Mouse (Mus musculus): ENCODE measurements around the gene Arid5b. TPM values are rescaled to one million over a fixed set of nuclear protein-coding genes. Genes with fewer than 3 reads are reported as not detected.

The Arid5b gene
- total and polyA plus RNA-seq, 2 experiments from 2014 or later = 11.4 to 14.5 TPM

DNA sequence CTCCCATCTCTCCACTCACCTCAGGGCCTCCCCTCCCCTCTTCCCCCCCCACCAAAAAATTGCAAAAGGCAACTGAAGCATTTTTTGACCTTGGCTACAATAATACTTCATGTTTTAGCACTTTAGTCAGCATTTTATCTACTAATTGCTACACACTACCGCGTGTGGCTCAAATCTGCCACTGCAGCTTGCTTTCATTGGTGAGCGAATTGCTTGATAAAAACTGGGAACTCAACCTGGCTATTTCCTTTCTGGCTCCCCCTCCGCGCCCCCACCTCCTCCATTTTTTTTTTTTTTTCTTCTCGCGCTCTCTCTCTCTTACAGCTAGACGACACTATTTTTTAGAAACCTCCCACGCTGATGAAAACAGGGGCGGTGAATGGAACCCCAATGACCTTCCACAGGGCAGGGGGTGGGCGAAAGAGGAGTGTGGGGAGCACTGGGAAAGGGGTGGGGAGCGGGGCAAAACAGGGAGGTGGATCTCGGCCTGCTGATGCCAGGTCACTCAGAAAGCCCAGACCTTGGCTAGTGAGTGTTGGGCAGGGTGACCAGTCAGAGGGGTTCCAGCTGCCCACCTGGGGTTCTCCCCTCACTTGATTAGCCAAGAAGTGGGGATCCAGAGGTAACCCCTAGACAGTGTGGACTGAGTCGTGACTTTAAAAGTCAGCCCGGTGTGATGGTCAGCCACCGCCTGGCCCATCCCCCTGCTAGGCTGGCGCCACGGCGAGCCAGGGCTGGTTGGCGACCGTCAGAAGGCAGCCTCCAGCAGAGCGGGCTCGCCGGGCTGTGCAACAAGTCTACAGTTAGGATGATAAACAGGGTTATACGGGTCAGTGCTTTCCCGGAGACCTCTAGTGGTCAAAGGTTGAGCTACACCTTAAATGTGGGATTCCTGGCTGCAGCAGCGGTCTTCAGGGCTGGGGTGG, 4.2 kb upstream of the Arid5b start:
- H3K27me3 ChIP-seq (ENCODE audit: control insufficient read depth, insufficient read depth, low read length) = no peaks in the 10 kb centered on the region
- no peaks in the 10 kb centered on the region for H3K36me3 ChIP-seq (replicated peaks; ENCODE audit: control insufficient read depth, insufficient read depth, low read length)
- WGBS = under 1% methylated on average over 27 of the region's 27 CpGs
- peak overlapping the region; percentile 81 for H3K4me2 ChIP-seq (ENCODE audit: low read depth, low read length)
- no peaks in the 10 kb centered on the region; the same call in 1 of the 2 replicates for H3K4me1 ChIP-seq (ENCODE audit: control insufficient read depth, insufficient read depth)
- peak overlapping the region; percentile 48 for H3K4me3 ChIP-seq (ENCODE audit: low read depth, low read length)
- DNase-seq (ENCODE audit: low spot score) = peak; percentile 90
- no peaks in the 10 kb centered on the region for H3K9me3 ChIP-seq (replicated peaks; ENCODE audit: control insufficient read depth, low read length)
- peak; percentile 89 for ATAC-seq (ENCODE audit: insufficient read depth, low read depth)
- TF ChIP-seq EP300 (IDR thresholded peaks at IDR 0.05; ENCODE audit: low read depth) (no peak; the same call in 1 of the 2 replicates), CTCF (IDR thresholded peaks at IDR 0.05; ENCODE audit: low read depth) (peak; percentile 88)
- peak overlapping the region; percentile 86 for H3K27ac ChIP-seq (ENCODE audit: low read depth)
- peak overlapping the region; percentile 66 for H3K9ac ChIP-seq (replicated peaks; ENCODE audit: low read depth, low read length)

- DNase-seq (ENCODE audit: low spot score) = no peak
- H3K4me3 ChIP-seq (ENCODE audit: low read depth, low read length) = no peak overlapping the region
- no peaks in the 10 kb centered on the region for H3K27me3 ChIP-seq (ENCODE audit: control insufficient read depth, insufficient read depth, low read length)
- no peaks in the 10 kb centered on the region; the same call in 1 of the 2 replicates for H3K4me1 ChIP-seq (ENCODE audit: control insufficient read depth, insufficient read depth)
- H3K36me3 ChIP-seq (replicated peaks; ENCODE audit: control insufficient read depth, insufficient read depth, low read length) = no peaks in the 10 kb centered on the region
- TF ChIP-seq EP300 (IDR thresholded peaks at IDR 0.05; ENCODE audit: low read depth) = no peak
- no peak for TF ChIP-seq CTCF (IDR thresholded peaks at IDR 0.05; ENCODE audit: low read depth)
- 68% methylated on average over 3 of the region's 3 CpGs for WGBS
- H3K9me3 ChIP-seq (replicated peaks; ENCODE audit: control insufficient read depth, low read length) = no peaks in the 10 kb centered on the region
- no peak overlapping the region for H3K9ac ChIP-seq (replicated peaks; ENCODE audit: low read depth, low read length)
- ATAC-seq (ENCODE audit: insufficient read depth, low read depth) = no peak
- H3K27ac ChIP-seq (ENCODE audit: low read depth) = peak overlapping the region; percentile 86
- no peak overlapping the region for H3K4me2 ChIP-seq (ENCODE audit: low read depth, low read length)
These were observed 3.2 kb upstream of the Arid5b start for GRCm38 (mm10) chr10:68281775-68282106.

- WGBS = 68% methylated on average over 6 of the region's 6 CpGs
- Histone ChIP-seq H3K4me2 (ENCODE audit: low read depth, low read length) (no peak overlapping the region), H3K9ac (replicated peaks; ENCODE audit: low read depth, low read length) (no peak overlapping the region), H3K4me1 (ENCODE audit: control insufficient read depth, insufficient read depth) (no peaks in the 10 kb centered on the region; the same call in 1 of the 2 replicates), H3K9me3 (replicated peaks; ENCODE audit: control insufficient read depth, low read length) (no peaks in the 10 kb centered on the region), H3K27me3 (ENCODE audit: control insufficient read depth, insufficient read depth, low read length) (no peaks in the 10 kb centered on the region), H3K4me3 (ENCODE audit: low read depth, low read length) (no peak overlapping the region), H3K27ac (ENCODE audit: low read depth) (no peak overlapping the region), H3K36me3 (replicated peaks; ENCODE audit: control insufficient read depth, insufficient read depth, low read length) (no peaks in the 10 kb centered on the region)
- no peak for ATAC-seq (ENCODE audit: insufficient read depth, low read depth)
- DNase-seq (ENCODE audit: low spot score) = no peak
- no peak for TF ChIP-seq CTCF (IDR thresholded peaks at IDR 0.05; ENCODE audit: low read depth)
- TF ChIP-seq EP300 (IDR thresholded peaks at IDR 0.05; ENCODE audit: low read depth) = no peak
These were observed 2.7 kb upstream of the Arid5b start for GRCm38 (mm10) chr10:68281076-68281774.

- Histone ChIP-seq H3K4me1 (ENCODE audit: control insufficient read depth, insufficient read depth) (no peaks in the 10 kb centered on the region; the same call in 1 of the 2 replicates), H3K4me2 (ENCODE audit: low read depth, low read length) (peak overlapping the region; percentile 96), H3K4me3 (ENCODE audit: low read depth, low read length) (peak overlapping the region; percentile 91), H3K27me3 (ENCODE audit: control insufficient read depth, insufficient read depth, low read length) (no peaks in the 10 kb centered on the region), H3K9me3 (replicated peaks; ENCODE audit: control insufficient read depth, low read length) (no peaks in the 10 kb centered on the region), H3K9ac (replicated peaks; ENCODE audit: low read depth, low read length) (peak overlapping the region; percentile 82), H3K27ac (ENCODE audit: low read depth) (peak overlapping the region; percentile 92), H3K36me3 (replicated peaks; ENCODE audit: control insufficient read depth, insufficient read depth, low read length) (no peaks in the 10 kb centered on the region)
- under 1% methylated on average over 41 of the region's 41 CpGs for whole genome bisulfite sequencing
- TF ChIP-seq EP300 (IDR thresholded peaks at IDR 0.05; ENCODE audit: low read depth) (no peak), CTCF (IDR thresholded peaks at IDR 0.05; ENCODE audit: low read depth) (no peak)
- no peak for ATAC-seq (ENCODE audit: insufficient read depth, low read depth)
- peak; percentile 82 for DNase-seq (ENCODE audit: low spot score)
These were observed 1.3 kb upstream of the Arid5b start for GRCm38 (mm10) chr10:68279516-68280501.

Data from heart, postnatal 0 days (tissue).